Mouse (Mus musculus): ENCODE measurements around the gene Ifi27l2b. TPM values are rescaled to one million over a fixed set of nuclear protein-coding genes. Genes with fewer than 3 reads are reported as not detected.

Ifi27l2b gene
- polyA plus RNA-seq, 1 experiment from 2014 or later: not detected

GRCm38 (mm10) chr12:103425729-103426470 is 31.1 kb downstream of the Ifi27l2b start, which contains the start of gene Ddx24:
Gene Ddx24 (minus strand): TSS chr12:103425830.
- peak; percentile 100 for ATAC-seq (replicated peaks; ENCODE audit: low FRiP score)
- H3K27me3 ChIP-seq (replicated peaks; ENCODE audit: control insufficient read depth, insufficient read depth, low read length): no peaks in the 10 kb centered on the region
- 1% methylated on average over 33 of the region's 33 CpGs for WGBS

GRCm38 (mm10) chr12:103425016-103425728 is 31.9 kb downstream of the Ifi27l2b start:
- whole genome bisulfite sequencing: 6% methylated on average over 33 of the region's 33 CpGs

More at GRCm38 (mm10) chr12:103425729-103426470, 31.1 kb downstream of the Ifi27l2b start, which contains the start of gene Ddx24:
- peak within 1 kb of the TSS; percentile 20; the same call in 1 of the 2 replicates for H3K27ac ChIP-seq (ENCODE audit: low read depth, low read length)
- peak; percentile 98 for DNase-seq (ENCODE audit: low spot score)
- peaks cover 7% of the 10 kb centered on the region for H3K36me3 ChIP-seq (ENCODE audit: control insufficient read depth, insufficient read depth, low read length)
- peak within 1 kb of the TSS; percentile 85 for H3K9ac ChIP-seq (ENCODE audit: low read depth, low read length)
- H3K4me3 ChIP-seq (ENCODE audit: low read depth, low read length): peak within 1 kb of the TSS; percentile 85
- H3K4me2 ChIP-seq: peak within 1 kb of the TSS; percentile 91
- no peaks in the 10 kb centered on the region for H3K9me3 ChIP-seq (ENCODE audit: control insufficient read depth, low read length)
- H3K4me1 ChIP-seq (replicated peaks; ENCODE audit: control insufficient read depth, insufficient read depth, low read length): peaks cover 25% of the 10 kb centered on the region

GRCm38 (mm10) chr12:103408144-103408543 is 48.9 kb downstream of the Ifi27l2b start:
- ATAC-seq (replicated peaks; ENCODE audit: low FRiP score) (no peak), DNase-seq (ENCODE audit: low spot score) (no peak)
- 91% methylated on average over 10 of the region's 10 CpGs for WGBS
- H3K36me3 ChIP-seq (ENCODE audit: control insufficient read depth, insufficient read depth, low read length): peaks cover 65% of the 10 kb centered on the region
- H3K9me3 ChIP-seq (ENCODE audit: control insufficient read depth, low read length): no peaks in the 10 kb centered on the region
- H3K4me3 ChIP-seq (ENCODE audit: low read depth, low read length): no peak overlapping the region
- no peaks in the 10 kb centered on the region for H3K27me3 ChIP-seq (replicated peaks; ENCODE audit: control insufficient read depth, insufficient read depth, low read length)
- no peak overlapping the region for H3K4me2 ChIP-seq
- no peaks in the 10 kb centered on the region for H3K4me1 ChIP-seq (replicated peaks; ENCODE audit: control insufficient read depth, insufficient read depth, low read length)
- no peak overlapping the region for H3K9ac ChIP-seq (ENCODE audit: low read depth, low read length)
- no peak overlapping the region for H3K27ac ChIP-seq (ENCODE audit: low read depth, low read length)

More at GRCm38 (mm10) chr12:103425016-103425728, 31.9 kb downstream of the Ifi27l2b start:
- no peaks in the 10 kb centered on the region for H3K27me3 ChIP-seq (replicated peaks; ENCODE audit: control insufficient read depth, insufficient read depth, low read length)
- H3K9me3 ChIP-seq (ENCODE audit: control insufficient read depth, low read length): no peaks in the 10 kb centered on the region
- peak overlapping the region; percentile 85 for H3K4me3 ChIP-seq (ENCODE audit: low read depth, low read length)
- peak overlapping the region; percentile 20; the same call in 1 of the 2 replicates for H3K27ac ChIP-seq (ENCODE audit: low read depth, low read length)
- ATAC-seq (replicated peaks; ENCODE audit: low FRiP score) (peak; percentile 37), DNase-seq (ENCODE audit: low spot score) (no peak)
- H3K4me2 ChIP-seq: peak overlapping the region; percentile 91
- peaks cover 25% of the 10 kb centered on the region for H3K4me1 ChIP-seq (replicated peaks; ENCODE audit: control insufficient read depth, insufficient read depth, low read length)
- peaks cover 7% of the 10 kb centered on the region for H3K36me3 ChIP-seq (ENCODE audit: control insufficient read depth, insufficient read depth, low read length)
- H3K9ac ChIP-seq (ENCODE audit: low read depth, low read length): peak overlapping the region; percentile 85

- H3K4me1 ChIP-seq (replicated peaks; ENCODE audit: control insufficient read depth, insufficient read depth, low read length): no peaks in the 10 kb centered on the region
- no peak within 1 kb of the TSS for H3K4me3 ChIP-seq (ENCODE audit: low read depth, low read length)
- WGBS: 89% methylated on average over 4 of the region's 4 CpGs
- H3K27ac ChIP-seq (ENCODE audit: low read depth, low read length): no peak within 1 kb of the TSS
- no peak within 1 kb of the TSS for H3K9ac ChIP-seq (ENCODE audit: low read depth, low read length)
- no peak within 1 kb of the TSS for H3K4me2 ChIP-seq
- H3K36me3 ChIP-seq (ENCODE audit: control insufficient read depth, insufficient read depth, low read length): peaks cover 64% of the 10 kb centered on the region
- no peaks in the 10 kb centered on the region for H3K27me3 ChIP-seq (replicated peaks; ENCODE audit: control insufficient read depth, insufficient read depth, low read length)
- no peak for ATAC-seq (replicated peaks; ENCODE audit: low FRiP score)
- no peak for DNase-seq (ENCODE audit: low spot score)
- no peaks in the 10 kb centered on the region for H3K9me3 ChIP-seq (ENCODE audit: control insufficient read depth, low read length)
These were observed 49.3 kb downstream of the Ifi27l2b start, which contains the start of gene 9330161L09Rik for GRCm38 (mm10) chr12:103407720-103408119. Gene 9330161L09Rik (minus strand): TSS chr12:103407820.

GRCm38 (mm10) chr12:103404131-103404530 is 52.9 kb downstream of the Ifi27l2b start:
- H3K36me3 ChIP-seq (ENCODE audit: control insufficient read depth, insufficient read depth, low read length): peaks cover 31% of the 10 kb centered on the region
- 86% methylated on average over 18 of the region's 18 CpGs for WGBS
- H3K9me3 ChIP-seq (ENCODE audit: control insufficient read depth, low read length): no peaks in the 10 kb centered on the region
- no peak overlapping the region for H3K4me3 ChIP-seq (ENCODE audit: low read depth, low read length)
- H3K27ac ChIP-seq (ENCODE audit: low read depth, low read length): no peak overlapping the region
- DNase-seq (ENCODE audit: low spot score): no peak
- H3K4me2 ChIP-seq: no peak overlapping the region
- no peaks in the 10 kb centered on the region for H3K4me1 ChIP-seq (replicated peaks; ENCODE audit: control insufficient read depth, insufficient read depth, low read length)
- H3K27me3 ChIP-seq (replicated peaks; ENCODE audit: control insufficient read depth, insufficient read depth, low read length): no peaks in the 10 kb centered on the region
- H3K9ac ChIP-seq (ENCODE audit: low read depth, low read length): no peak overlapping the region
- no peak for ATAC-seq (replicated peaks; ENCODE audit: low FRiP score)

Other genes with a start within 250 kb of the Ifi27l2b start
- gene Prima1, start 215.1 kb downstream of the Ifi27l2b start, polyA plus RNA-seq (2014; fragmentation: Nextera tagmentation; extraction: Ambion mirVana): 0.32 TPM in 1 of 2 replicates, not detected in the other
- gene Fam181a, start 146.2 kb downstream of the Ifi27l2b start, polyA plus RNA-seq (2014; fragmentation: Nextera tagmentation; extraction: Ambion mirVana): not detected in 2 replicates
- gene Asb2, start 101.2 kb downstream of the Ifi27l2b start, polyA plus RNA-seq (2014; fragmentation: Nextera tagmentation; extraction: Ambion mirVana): 1.2 and 2.8 TPM in 2 replicates
- 15.9 and 20.2 TPM in 2 replicates for gene Otub2, start 68.5 kb downstream of the Ifi27l2b start, polyA plus RNA-seq (2014; fragmentation: Nextera tagmentation; extraction: Ambion mirVana)
- gene 9330161L09Rik, start 49.4 kb downstream of the Ifi27l2b start, polyA plus RNA-seq (2014; fragmentation: Nextera tagmentation; extraction: Ambion mirVana): 0.25 and 0.80 TPM in 2 replicates
- 94.0 and 97.0 TPM in 2 replicates for gene Ddx24, start 31.4 kb downstream of the Ifi27l2b start, polyA plus RNA-seq (2014; fragmentation: Nextera tagmentation; extraction: Ambion mirVana)
- gene Ifi27, start 23.0 kb downstream of the Ifi27l2b start, polyA plus RNA-seq (2014; fragmentation: Nextera tagmentation; extraction: Ambion mirVana): 6.6 and 6.8 TPM in 2 replicates
- 1.2 and 1.5 TPM in 2 replicates for gene Ifi27l2a, start 13.5 kb downstream of the Ifi27l2b start, polyA plus RNA-seq (2014; fragmentation: Nextera tagmentation; extraction: Ambion mirVana)
- 3.2 and 3.3 TPM in 2 replicates for gene Ppp4r4, start 75.1 kb upstream of the Ifi27l2b start, polyA plus RNA-seq (2014; fragmentation: Nextera tagmentation; extraction: Ambion mirVana)
- 21.2 and 21.8 TPM in 2 replicates for gene Serpina10, start 174.2 kb upstream of the Ifi27l2b start, polyA plus RNA-seq (2014; fragmentation: Nextera tagmentation; extraction: Ambion mirVana)
- 847 and 933 TPM in 2 replicates for gene Serpina6, start 200.0 kb upstream of the Ifi27l2b start, polyA plus RNA-seq (2014; fragmentation: Nextera tagmentation; extraction: Ambion mirVana)
- gene Serpina16, start 218.9 kb upstream of the Ifi27l2b start, polyA plus RNA-seq (2014; fragmentation: Nextera tagmentation; extraction: Ambion mirVana): not detected in 2 replicates
- gene Serpina1f, start 238.3 kb upstream of the Ifi27l2b start, polyA plus RNA-seq (2014; fragmentation: Nextera tagmentation; extraction: Ambion mirVana): 0.16 and 0.17 TPM in 2 replicates